Mouse (Mus musculus): ENCODE measurements around the gene Tpp1.

- TF ChIP-seq CTCF (IDR thresholded peaks at IDR 0.05) (no peak), POLR2A (IDR thresholded peaks at IDR 0.05; ENCODE audit: insufficient read depth, low read depth, low read length) (no peak)
These were observed 30.1 kb downstream of the Tpp1 start for GRCm38 (mm10) chr7:105721916-105722315.
